Mouse (Mus musculus): ENCODE measurements around the gene Wasl.

Wasl gene

GRCm38 (mm10) chr6:24664867-24665458 lies at the start of gene Wasl:
Gene Wasl (minus strand): TSS chr6:24665009.
- peak; percentile 99 for DNase-seq (ENCODE audit: low spot score)

DNA sequence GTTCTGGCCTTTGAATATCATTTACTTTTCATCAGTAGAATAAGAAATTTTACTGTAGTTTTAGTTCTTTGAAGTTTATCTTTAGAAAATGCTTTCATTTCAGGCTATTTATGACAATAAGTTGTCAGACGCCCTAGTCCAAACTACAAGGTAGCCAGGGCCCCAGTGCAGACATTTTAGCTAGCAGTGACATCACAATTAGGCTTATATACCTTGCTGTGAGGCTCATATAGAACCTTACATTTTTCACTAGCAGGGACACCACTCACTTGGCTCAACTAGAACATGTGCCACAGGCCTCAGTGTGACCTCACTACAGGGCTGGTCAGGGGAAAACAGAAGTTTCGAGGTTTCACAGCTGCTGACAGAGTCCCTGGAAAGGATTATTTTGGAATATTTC lies 42.7 kb upstream of the Wasl start:
- DNase-seq (ENCODE audit: low spot score) = no peak

GRCm38 (mm10) chr6:24707090-24707489 lies 42.3 kb upstream of the Wasl start:
- no peak for DNase-seq (ENCODE audit: low spot score)

DNA sequence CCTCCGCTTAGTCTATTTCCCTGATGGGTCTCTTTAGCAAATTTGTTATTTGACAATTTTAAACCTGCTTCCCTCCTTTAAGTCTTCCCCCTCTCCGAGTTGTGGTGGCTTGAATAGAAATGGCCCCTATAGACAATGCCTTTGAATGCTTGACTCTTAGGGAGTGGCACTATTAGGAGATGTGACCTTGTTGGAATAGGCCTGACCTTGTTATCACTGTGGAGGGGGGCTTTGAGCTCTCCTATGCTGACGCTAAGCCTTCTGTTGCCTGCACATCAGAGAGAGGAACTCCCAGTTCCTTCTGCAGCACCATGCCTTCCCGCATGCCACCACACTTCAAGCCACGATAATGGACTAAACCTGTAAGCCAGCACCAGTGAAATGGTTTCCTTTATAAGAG lies 32.4 kb upstream of the Wasl start:
- no peak for DNase-seq (ENCODE audit: low spot score)

DNA sequence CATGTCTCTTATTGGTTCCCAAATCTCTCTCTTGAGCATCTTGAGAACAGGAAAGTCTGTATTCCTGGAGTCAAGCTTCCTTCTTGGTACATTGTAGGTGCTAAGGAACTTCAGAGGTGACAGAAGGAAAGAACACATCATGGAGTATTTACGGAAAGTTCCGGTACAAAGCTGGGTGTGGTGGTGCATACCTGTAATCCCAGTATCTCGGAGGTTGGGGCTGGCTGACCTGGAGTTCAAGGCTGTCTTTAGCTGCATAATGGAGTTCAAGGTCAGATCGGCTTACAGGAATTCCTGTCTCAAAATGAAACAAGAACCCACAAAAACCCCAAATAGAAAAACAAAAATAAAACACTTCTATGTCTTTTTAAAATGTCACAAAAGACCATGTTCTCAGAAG lies 31.3 kb upstream of the Wasl start:
- DNase-seq (ENCODE audit: low spot score) = no peak

- DNase-seq (ENCODE audit: low spot score) = peak; percentile 48
These were observed 29.9 kb upstream of the Wasl start for GRCm38 (mm10) chr6:24694455-24695410.

DNA sequence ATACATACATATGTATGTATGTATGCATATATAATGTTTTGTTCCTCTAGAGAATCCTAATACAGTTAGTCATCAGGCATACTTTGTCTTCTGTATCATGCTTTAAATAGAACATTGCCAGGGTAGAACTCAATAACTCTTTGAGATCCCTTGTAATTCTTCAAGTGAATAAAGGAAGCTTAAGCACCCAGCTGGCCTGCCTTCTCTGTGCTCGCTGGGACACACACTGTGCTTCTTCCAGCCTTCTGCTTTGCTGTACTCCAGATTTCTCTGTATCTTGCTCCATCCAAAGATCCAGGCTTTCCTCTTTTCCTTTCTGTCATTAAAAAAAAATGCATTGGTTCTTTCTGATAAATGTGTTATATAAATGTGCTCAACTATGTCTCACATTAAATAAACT lies 23.1 kb upstream of the Wasl start:
- no peak for DNase-seq (ENCODE audit: low spot score)

GRCm38 (mm10) chr6:24683113-24683512 lies 18.3 kb upstream of the Wasl start:
- no peak for DNase-seq (ENCODE audit: low spot score)

GRCm38 (mm10) chr6:24667829-24668228 lies 3.0 kb upstream of the Wasl start:
- no peak for DNase-seq (ENCODE audit: low spot score)

- no peak for DNase-seq (ENCODE audit: low spot score)
These were observed 1.4 kb upstream of the Wasl start for GRCm38 (mm10) chr6:24666248-24666647.

GRCm38 (mm10) chr6:24664133-24664866 lies 509 bp downstream of the Wasl start:
- DNase-seq (ENCODE audit: low spot score) = peak; percentile 55

GRCm38 (mm10) chr6:24663196-24664132 lies 1.3 kb downstream of the Wasl start:
- DNase-seq (ENCODE audit: low spot score) = peak; percentile 31

DNA sequence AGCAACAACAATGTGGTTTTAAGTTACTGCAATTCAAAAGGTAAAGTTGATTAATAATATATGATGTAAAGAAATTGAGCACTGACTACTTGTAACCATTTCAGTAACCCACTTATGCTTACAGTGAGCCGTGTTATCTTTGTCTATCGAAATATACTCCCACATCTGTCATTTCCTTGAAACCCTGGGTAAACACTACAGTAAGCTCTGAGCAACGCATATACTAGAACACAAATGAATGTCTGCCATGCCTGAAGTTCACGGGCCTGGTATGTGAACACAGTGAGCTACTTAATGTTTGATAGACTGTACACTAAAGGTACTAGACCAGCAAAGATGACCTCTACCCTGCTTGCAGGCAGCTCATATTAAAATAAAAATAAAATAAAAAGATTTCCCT lies 2.3 kb downstream of the Wasl start:
- no peak for DNase-seq (ENCODE audit: low spot score)

- peak; percentile 36 for DNase-seq (ENCODE audit: low spot score)
These were observed 2.9 kb downstream of the Wasl start for GRCm38 (mm10) chr6:24661879-24662278.

DNA sequence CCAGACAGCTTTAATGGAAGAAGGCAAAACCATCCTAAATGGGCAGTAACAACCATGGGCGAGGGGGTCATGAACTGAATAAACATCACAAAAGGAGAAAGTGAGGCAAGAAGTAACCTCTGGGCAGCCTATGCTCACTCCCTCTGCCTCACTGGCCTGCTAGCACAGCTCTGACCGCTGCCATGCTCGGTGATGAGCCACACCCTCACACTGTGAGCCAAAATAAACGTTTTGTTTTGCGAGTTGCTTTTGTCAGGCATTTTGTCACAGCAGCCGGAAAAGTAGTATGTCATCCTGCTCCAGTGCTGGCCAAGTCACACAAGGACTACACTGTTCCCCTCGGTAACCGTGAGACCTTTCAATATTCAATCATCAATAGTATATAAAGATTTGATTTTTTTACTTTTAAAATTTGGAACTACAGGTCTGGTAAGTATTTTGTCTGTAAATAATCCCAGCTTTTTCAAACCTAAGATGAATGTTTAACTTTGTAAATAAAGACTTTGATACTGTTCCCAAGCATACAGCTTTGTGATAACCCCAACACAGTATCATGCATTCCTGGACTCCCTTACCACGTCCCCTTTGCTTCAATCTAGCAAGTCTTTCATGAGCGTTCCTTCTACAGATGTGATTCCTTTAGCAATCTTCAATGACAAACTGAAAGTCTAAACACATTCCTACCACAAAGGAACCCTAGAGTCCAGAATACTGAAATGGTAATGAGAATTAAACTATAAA lies 7.0 kb downstream of the Wasl start:
- no peak for DNase-seq (ENCODE audit: low spot score)

DNA sequence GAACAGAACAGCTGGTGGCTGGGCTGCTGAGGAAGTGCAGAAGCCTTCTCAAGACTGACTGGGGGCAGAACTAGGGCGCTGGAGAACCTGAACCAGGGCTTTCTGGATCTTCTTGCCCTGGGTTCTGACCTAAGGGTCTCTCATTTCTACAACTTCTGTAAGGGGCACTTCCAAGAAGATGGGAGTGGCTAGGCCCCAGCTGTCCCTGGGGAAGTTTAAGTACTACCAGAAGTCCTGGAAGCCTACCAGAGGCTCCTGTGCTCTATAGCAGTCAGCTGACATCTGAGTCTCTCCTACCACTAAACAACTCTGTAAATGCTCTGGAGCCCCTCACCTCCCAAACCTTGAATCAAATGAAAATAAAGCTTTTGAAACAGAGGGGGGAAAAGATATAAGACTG lies 8.7 kb downstream of the Wasl start:
- DNase-seq (ENCODE audit: low spot score) = no peak

- DNase-seq (ENCODE audit: low spot score) = no peak
These were observed 13.3 kb downstream of the Wasl start for GRCm38 (mm10) chr6:24651538-24651937.

DNA sequence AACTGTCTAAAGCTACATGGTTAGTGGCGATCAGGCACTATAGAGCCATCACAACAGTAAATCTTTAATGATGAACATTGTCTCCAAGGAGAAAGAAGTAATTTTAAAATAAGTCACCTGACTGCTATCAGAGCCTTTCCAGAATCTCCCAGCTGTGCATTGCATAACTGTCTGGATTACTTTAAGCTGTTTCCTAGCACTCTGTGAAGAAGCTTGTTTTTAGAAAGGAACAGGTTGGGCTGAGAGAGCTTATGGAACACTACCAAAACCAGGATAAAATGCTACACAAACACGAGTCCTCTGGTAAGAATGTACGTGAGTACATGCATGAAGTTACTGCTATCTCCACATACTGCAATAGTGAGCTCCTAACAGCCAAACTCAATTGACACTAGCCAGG lies 14.1 kb downstream of the Wasl start:
- DNase-seq (ENCODE audit: low spot score) = no peak

DNA sequence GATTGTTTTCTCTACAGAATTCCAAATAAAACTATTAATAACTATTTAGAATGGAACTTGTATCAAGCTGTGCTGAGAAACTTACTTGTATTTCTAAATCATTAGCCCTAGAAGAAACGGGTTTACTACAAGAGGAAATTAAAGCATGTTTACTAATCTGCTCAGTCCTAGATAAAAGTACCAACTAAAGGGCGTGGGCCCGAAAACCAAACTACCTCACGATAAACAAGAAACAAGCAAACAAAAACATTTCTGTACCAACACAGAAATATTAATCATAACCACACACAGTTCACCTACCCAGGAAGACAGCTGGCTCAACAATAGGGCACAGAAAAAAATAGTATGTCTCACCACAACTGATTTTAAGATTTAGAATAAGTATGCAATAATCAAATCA lies 16.4 kb downstream of the Wasl start:
- DNase-seq (ENCODE audit: low spot score) = no peak

GRCm38 (mm10) chr6:24647103-24647691 lies 17.6 kb downstream of the Wasl start:
- no peak for DNase-seq (ENCODE audit: low spot score)
